ENCODE assay signal across 8 mouse cellular contexts in the genomic region with DNA sequence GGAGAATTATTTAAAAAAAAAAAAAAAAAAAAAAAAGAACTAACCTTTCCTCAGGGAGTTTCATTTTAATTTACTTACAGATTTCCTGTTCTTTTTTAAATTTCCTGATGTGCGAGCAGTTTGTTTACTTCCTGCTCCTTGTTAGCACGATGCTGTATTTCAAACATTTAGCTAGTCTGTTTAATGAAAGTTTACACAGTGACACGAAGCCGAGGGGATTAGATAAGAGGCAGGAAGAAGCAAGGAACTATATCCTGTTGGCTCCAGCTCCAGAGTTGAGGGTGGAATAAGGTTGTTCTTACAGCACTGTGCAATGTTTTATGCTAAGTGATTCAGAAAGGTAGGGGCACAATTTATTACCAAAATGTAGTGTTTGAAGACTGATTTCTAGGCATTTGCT. TPM values are rescaled to one million over a fixed set of nuclear protein-coding genes. Genes with fewer than 3 reads are reported as not detected.
DNase-seq lines count a peak whose midpoint lies in the region; ATAC-seq lines count a peak whose summit lies in the region.

No protein-coding gene starts in this region.

- H3K4me2 ChIP-seq in heart, embryonic 12.5 days: peak overlapping the region; percentile 70
- H3K4me2 ChIP-seq in hindbrain, embryonic 14.5 days (replicated peaks): peak overlapping the region; percentile 63

- H3K4me3 ChIP-seq in heart, embryonic 12.5 days: peak overlapping the region; percentile 90
- H3K4me3 ChIP-seq in hindbrain, embryonic 14.5 days (replicated peaks; ENCODE audit: low read length): peak overlapping the region; percentile 90

- no peaks in the 10 kb centered on the region for H3K9me3 ChIP-seq in heart, embryonic 12.5 days (replicated peaks)
- no peaks in the 10 kb centered on the region for H3K9me3 ChIP-seq in hindbrain, embryonic 14.5 days (ENCODE audit: control insufficient read depth, low read length)

- H3K27ac ChIP-seq in heart, embryonic 12.5 days (ENCODE audit: poor library complexity, severe bottlenecking): no peak overlapping the region
- H3K27ac ChIP-seq in hindbrain, embryonic 14.5 days: peak overlapping the region; percentile 81; the same call in 1 of the 2 replicates

- peaks cover 13% of the 10 kb centered on the region for H3K4me1 ChIP-seq in heart, embryonic 12.5 days (replicated peaks)
- peaks cover 14% of the 10 kb centered on the region for H3K4me1 ChIP-seq in hindbrain, embryonic 14.5 days (replicated peaks; ENCODE audit: control insufficient read depth, insufficient read depth, low read length)

- WGBS in heart, embryonic 12.5 days: 7% methylated on average over 4 of the region's 4 CpGs
- WGBS in hindbrain, embryonic 14.5 days: 11% methylated on average over 4 of the region's 4 CpGs

- H3K36me3 ChIP-seq in heart, embryonic 12.5 days: peaks cover 21% of the 10 kb centered on the region
- H3K36me3 ChIP-seq in hindbrain, embryonic 14.5 days (replicated peaks; ENCODE audit: control insufficient read depth, insufficient read depth): peaks cover 31% of the 10 kb centered on the region

- ATAC-seq in heart, embryonic 12.5 days (ENCODE audit: insufficient number of reproducible peaks, low FRiP score): no peak
- no peak for ATAC-seq in hindbrain, embryonic 14.5 days (ENCODE audit: low FRiP score)
- no peak for ATAC-seq in activated CD4-positive, CD25-positive, alpha-beta regulatory T cell, adult 4 months

- intact Hi-C loops in heart, postnatal 36 days (cut with DNase I): loop anchor here (5.0 to 10.0 kb wide), 2 partner anchors 119 to 191 kb away; partner anchors contain the start of gene Ranbp2

- H3K9ac ChIP-seq in heart, embryonic 12.5 days: peak overlapping the region; percentile 86
- peak overlapping the region; percentile 87 for H3K9ac ChIP-seq in hindbrain, embryonic 14.5 days

- DNase-seq in heart, postnatal 36 days: no peak
- DNase-seq in brain, adult 2 months (ENCODE audit: low read depth, low spot score): peak; percentile 31
- DNase-seq in hindbrain, embryonic 14.5 days (ENCODE audit: low spot score): no peak
- peak; percentile 62 for DNase-seq in lung, postnatal 10 days
- DNase-seq in Muller cell, postnatal 12 days (ENCODE audit: inconsistent ontology term): no peak
- DNase-seq in layer of hippocampus, adult 8-10 months (ENCODE audit: low spot score in 2 of 2): no peak

- no peaks in the 10 kb centered on the region for H3K27me3 ChIP-seq in heart, embryonic 12.5 days (replicated peaks)
- no peaks in the 10 kb centered on the region for H3K27me3 ChIP-seq in hindbrain, embryonic 14.5 days (ENCODE audit: control insufficient read depth, insufficient read depth, low read length)

RNA-seq across cellular contexts. Expression of gene Gcc2, which starts 0.7 kb away (rescaled TPM):
- 47.5 and 52.8 TPM in 2 replicates for polyA plus RNA-seq in heart, embryonic 12.5 days (2016; fragmentation: Nextera tagmentation; extraction: Ambion mirVana)
- 10 to 100 TPM; 27.9 to 34.5 TPM for total RNA-seq in heart, postnatal 36 days (2021)
- polyA plus RNA-seq in hindbrain, embryonic 14.5 days (2014; fragmentation: Nextera tagmentation; extraction: Ambion mirVana): 68.6 and 78.4 TPM in 2 replicates
- polyA plus RNA-seq in activated CD4-positive, CD25-positive, alpha-beta regulatory T cell, adult 4 months (2017; shearing (Covaris generic)): 10 to 100 TPM; 62.5 to 73.9 TPM
- total RNA-seq in layer of hippocampus, adult 8-10 months (2022): 10 to 100 TPM; 77.3 to 96.6 (median 90.6) TPM

RNA-seq across cellular contexts. Expression of gene Gm4981, which starts 19.5 kb away (rescaled TPM):
- polyA plus RNA-seq in heart, embryonic 12.5 days (2016; fragmentation: Nextera tagmentation; extraction: Ambion mirVana): not detected in 2 replicates
- total RNA-seq in heart, postnatal 36 days (2021): not detected
- polyA plus RNA-seq in hindbrain, embryonic 14.5 days (2014; fragmentation: Nextera tagmentation; extraction: Ambion mirVana): not detected in 2 replicates
- not detected for polyA plus RNA-seq in activated CD4-positive, CD25-positive, alpha-beta regulatory T cell, adult 4 months (2017; shearing (Covaris generic))
- not detected for total RNA-seq in layer of hippocampus, adult 8-10 months (2022)

RNA-seq across cellular contexts. Expression of gene Duxf3, which starts 23.5 kb away (rescaled TPM):
- polyA plus RNA-seq in heart, embryonic 12.5 days (2016; fragmentation: Nextera tagmentation; extraction: Ambion mirVana): not detected in 2 replicates
- total RNA-seq in heart, postnatal 36 days (2021): not detected
- not detected in 2 replicates for polyA plus RNA-seq in hindbrain, embryonic 14.5 days (2014; fragmentation: Nextera tagmentation; extraction: Ambion mirVana)
- under 1 TPM in 1 of 2 experiments, not detected in 1; 0.24 TPM for polyA plus RNA-seq in activated CD4-positive, CD25-positive, alpha-beta regulatory T cell, adult 4 months (2017; shearing (Covaris generic))
- not detected for total RNA-seq in layer of hippocampus, adult 8-10 months (2022)

RNA-seq across cellular contexts. Expression of gene AW822073, which starts 31.2 kb away (rescaled TPM):
- not detected in 2 replicates for polyA plus RNA-seq in heart, embryonic 12.5 days (2016; fragmentation: Nextera tagmentation; extraction: Ambion mirVana)
- total RNA-seq in heart, postnatal 36 days (2021): not detected
- polyA plus RNA-seq in hindbrain, embryonic 14.5 days (2014; fragmentation: Nextera tagmentation; extraction: Ambion mirVana): not detected in 2 replicates
- polyA plus RNA-seq in activated CD4-positive, CD25-positive, alpha-beta regulatory T cell, adult 4 months (2017; shearing (Covaris generic)): not detected
- under 1 TPM in 1 of 4 experiments, not detected in 3; 0.87 TPM for total RNA-seq in layer of hippocampus, adult 8-10 months (2022)

Comparison
In these comparisons a context has a peak if more than half of its experiments do, and no peak if none do; other contexts are left out.
1. DNase-seq: peak in brain, adult 2 months (single experiment) and lung, postnatal 10 days (single experiment); none in heart, postnatal 36 days (0 of 2), hindbrain, embryonic 14.5 days (single experiment), Muller cell, postnatal 12 days (single experiment) and layer of hippocampus, adult 8-10 months (0 of 2).